Mouse (Mus musculus): ENCODE measurements around the gene Nme9. TPM values are rescaled to one million over a fixed set of nuclear protein-coding genes. Genes with fewer than 3 reads are reported as not detected.

Nme9 gene
- polyA plus RNA-seq, 2 experiments from 2014 or later = not detected

DNA sequence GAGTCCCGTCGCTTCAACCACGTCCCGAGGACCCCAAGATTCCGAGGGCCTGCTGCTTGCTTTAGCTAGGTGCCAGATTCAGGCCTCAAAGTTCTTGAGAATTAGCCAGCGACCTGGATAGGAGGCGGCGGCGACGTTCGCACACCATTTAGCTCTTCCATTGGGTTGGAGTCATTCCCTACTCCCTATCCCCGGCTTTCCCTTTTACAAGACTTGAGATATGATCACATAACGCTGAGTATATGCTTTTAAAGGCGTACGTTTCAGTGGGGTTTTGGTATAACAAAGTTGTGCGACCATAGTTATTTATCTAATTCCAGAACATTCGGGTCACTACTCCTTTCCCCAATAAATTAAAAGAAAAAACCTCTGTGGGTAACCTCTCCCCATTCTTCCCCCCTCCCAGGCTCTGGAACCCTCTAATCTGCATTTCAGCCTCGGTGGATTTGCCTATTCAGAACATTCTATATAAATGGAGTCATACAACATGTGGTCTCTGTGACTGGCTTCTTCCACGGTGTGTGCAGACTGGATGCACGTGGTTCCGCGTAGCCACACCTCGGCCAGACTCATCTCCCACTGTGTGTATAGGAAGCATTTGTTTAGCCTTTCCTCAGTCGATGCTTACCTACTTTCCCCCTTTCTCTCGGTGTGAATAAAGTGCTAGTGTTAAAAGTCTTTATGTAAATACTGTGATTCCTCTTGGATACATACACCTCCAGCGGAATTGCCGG, 14.1 kb upstream of the Nme9 start, which contains the start of gene Mras:
TSS of gene Mras (minus strand) at position 351 of the 734 bp plus-strand sequence.
- ATAC-seq = no peak

DNA sequence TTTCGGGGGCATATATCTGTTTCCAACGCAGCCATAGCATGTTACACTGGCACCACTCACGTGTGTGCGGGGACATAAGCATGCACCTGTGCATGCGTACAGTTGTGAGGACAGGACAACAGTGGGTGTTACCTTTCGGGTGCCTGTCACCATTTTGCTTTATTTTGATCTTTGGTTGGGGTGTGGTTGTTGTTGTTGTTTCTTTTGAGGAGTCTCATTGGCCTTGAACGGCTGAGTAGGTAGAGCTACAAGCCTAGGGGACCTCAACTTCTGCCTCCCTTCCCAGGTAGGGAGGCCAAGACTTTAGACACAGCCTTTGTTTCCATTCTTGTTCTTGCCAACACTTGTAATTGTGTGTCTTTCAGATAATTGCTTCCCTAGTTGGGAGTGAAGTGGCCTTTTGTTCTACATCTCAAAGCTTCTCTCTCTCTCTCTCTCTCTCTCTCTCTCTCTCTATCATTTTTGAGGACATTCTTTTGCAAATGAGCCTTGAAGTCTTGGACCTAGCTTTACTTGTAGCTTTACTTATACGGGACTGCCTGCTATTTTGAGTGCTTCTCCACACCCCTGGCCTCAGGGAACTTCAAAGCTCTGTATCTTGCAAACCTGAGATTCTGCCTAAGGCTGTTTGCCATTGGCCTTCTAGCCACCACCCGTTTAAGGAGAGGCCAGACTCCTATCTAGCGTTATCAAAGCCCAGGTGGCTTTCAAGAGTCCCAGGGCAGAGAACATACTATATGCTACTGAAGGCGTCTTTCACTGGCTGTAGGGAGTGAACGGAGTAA, 13.3 kb upstream of the Nme9 start:
- no peak for ATAC-seq

DNA sequence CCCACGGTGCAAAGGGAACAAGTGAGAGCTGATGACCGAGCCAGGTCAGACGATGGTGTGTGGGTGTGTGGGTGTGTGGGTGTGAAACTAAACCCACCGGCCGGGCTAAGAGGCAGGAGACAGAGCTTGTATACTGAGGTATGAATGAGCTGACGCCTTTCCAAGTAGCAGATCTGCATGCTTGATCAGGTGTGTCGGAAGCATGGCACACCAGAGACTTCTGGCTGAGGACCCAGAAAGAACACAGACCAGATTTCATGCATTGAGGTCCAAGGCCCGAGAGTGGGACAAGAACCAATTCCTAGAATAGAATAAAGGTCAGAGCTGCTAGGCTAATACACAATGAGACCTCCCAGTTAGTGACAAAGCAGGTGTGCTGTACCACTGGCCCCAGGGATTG, 12.2 kb upstream of the Nme9 start:
- ATAC-seq = no peak

DNA sequence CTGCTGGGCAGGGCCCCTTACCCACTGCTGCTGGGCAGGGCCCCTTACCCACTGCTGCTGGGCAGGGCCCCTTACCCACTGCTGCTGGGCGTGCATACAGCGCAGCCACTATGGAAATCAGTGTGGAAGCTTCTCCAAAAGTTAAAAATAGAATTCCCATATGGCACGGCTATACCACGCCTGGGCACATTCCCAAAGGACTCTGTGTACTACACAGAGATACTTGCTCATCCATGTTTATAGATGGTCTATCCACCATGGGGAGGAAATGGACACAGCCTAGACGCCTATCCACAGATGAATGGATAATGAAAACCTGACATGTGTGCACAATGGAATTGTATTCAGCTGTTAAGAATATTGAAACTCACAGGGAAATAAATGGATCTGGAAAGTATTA, 10.3 kb upstream of the Nme9 start:
- no peak for ATAC-seq

DNA sequence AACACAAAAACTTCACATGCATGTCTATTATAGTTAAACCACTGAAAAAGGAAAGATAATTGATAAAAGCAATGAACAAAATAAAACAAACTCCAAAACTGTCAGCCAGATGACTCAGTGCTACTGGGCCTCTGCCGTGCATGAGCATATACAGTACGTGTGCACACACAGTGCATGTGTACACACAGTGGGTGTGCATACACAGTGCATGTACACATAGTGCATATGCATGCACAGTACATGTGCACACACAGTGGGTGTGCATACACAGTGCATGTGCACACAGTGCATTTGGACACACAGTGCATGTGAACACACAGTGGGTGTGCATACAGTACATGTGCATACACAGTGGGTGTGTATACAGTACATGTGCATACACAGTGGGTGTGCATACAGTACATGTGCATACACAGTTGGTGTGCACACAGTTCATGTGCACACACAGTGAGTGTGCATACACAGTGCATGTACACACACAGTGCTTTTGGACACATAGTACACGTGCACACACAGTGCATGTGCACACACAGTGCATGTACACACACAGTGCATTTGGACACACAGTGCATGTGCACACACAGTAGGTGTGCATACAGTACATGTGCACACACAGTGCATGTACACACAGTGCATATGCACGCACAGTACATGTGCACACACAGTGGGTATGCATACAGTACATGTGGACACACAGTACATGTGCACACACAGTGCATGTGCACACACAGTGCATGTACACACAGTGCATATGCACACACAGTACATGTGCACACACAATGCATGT, 9.4 kb upstream of the Nme9 start:
- no peak for ATAC-seq

DNA sequence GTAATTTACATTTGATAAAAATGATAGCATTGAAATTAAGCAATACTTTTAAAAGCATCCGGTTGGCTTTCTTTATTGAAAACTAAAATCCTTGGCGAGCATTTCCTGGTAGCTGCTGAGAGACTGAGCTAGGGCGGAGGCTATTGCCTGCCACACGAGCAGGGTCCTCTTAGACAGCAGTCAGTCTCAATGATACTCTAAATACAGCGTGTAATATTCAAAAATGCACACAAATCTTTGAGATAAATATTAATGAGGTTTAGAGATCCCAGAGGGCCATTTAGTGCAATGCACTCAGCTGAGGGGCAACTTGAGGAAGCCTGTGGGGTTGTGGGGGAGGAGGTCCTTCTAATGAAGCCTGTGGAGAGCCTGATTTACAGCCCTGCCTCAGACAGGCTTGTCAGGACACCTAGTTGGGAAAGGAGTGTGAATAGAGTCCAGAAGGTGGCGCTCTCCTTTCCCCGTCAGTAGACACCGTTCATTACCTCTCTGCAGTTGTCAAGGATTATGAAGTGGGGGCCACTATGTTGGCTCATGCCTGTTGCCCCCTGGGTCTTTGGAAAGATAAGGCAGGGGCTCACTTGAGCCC, 6.6 kb upstream of the Nme9 start:
- no peak for ATAC-seq

DNA sequence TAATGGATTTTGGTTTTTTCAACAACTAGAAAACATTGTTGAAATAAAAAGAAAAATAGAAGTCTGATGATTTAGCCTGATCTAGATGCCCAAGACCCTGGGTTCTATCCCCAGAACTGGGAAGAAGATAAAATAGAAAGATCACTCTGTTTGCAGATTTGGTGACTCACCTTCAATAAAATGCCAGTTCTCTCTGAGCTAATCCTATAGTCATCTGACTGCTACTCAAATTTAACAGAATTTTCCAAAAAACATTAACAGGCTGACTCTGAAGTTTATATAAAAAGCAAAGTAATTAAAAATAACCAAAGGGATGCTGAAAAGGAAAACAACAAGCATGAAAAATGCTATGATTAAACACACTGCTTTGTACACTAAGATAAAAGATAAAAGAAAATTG, 5.0 kb upstream of the Nme9 start:
- no peak for ATAC-seq

DNA sequence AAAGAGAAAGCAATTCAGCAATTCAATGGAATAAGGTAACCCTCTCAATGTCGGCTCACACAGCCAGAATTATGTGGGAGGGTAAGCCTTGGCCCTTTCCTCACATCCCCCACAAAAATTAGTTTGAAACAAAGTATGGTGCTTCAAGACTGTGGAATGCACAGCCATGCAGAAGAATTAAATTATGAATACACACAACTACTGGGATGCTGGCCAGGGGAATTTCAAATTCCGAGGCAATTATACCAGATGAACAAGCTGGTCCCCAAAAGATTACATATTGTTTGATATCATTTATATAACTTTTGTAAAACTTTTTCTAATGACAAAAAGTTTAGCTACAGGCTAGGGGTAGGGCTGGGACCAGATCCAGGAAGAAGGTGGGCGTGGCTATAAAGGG, 4.0 kb upstream of the Nme9 start:
- no peak for ATAC-seq

DNA sequence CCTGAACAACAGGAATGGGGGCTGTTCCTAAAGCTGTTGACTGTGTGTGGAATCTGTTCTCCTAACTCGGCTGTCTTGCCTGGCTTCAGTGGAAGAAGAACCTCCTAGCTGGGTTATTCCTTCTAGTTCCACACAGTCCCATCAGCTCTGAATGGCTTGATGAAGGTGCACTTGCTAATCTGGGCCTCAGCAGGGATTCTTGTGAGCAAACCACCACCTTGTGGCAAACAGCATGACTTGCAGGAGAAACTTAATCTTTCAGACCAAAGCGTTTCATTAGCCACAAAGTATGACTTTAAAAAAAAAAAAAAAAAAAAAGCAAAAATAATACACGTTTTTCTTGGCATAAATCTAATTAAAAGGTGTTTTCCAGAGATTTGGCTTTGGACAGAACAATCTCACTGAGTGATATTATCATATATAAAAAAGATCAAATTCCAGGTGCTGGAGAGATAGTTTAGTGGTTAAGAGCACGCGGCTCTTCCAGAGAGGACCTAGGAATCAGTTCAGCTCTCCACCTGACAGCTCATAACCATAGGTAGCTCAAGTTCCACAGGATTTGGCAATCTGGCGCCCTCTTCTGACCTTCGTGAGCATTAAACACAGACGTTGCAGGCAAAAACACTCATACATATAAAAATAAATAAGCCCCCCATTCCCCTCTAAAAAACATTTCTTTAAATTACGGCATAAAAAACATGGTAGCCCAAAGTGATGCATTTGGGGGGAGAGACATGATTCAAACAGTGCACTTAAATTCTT, 1.2 kb upstream of the Nme9 start:
- ATAC-seq = no peak

DNA sequence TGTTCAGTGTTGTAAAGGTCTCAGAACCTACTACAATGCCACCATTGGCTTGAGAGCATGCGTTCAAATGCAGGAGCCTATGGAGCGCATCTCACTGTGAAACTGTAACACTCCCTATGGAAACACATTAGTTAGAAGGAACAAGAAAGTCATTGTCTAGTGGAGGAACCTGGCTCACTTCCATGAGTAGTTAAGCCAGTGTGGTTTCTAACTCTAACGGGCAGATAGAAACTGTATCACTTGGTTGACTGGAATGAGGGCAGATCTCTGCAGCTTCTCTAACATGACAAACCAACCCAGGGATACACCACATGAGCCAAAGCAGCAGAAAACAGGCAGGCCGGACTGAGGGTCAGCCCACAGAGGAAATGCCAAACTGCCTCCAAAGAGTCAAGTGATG, 2.9 kb downstream of the Nme9 start:
- no peak for ATAC-seq

DNA sequence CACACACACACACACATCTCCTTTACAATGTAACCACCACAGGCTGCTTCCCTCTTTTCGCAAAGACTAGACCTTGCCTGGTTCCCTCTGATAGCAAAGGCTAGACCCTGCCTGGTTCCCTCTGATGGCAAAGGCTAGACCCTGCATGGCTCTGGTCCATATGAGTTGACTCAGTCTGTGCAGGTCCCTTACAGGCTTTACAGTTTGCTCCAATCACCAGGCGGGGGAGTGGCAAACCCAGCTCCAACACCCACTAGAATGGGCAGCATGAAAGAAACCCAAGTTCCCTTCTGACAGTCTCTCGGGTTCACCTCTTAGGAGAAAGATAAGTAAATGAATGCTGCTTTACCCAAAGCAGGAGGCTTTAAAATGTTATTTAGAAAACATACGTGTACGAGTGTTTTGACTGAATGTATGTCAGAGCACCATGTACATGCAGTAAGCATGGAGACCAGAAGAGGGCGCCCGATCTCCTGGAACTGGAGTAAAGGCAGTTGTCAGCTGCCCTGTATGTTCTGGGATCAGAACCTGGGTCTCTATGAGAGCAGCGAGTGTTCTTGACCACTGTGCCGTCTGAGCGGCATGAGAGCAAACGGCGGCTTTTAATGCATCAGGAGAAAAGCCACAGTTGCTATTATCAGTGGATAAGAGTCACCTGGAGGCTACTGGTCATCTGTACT, 7.4 kb downstream of the Nme9 start:
- ATAC-seq = peak; percentile 49

DNA sequence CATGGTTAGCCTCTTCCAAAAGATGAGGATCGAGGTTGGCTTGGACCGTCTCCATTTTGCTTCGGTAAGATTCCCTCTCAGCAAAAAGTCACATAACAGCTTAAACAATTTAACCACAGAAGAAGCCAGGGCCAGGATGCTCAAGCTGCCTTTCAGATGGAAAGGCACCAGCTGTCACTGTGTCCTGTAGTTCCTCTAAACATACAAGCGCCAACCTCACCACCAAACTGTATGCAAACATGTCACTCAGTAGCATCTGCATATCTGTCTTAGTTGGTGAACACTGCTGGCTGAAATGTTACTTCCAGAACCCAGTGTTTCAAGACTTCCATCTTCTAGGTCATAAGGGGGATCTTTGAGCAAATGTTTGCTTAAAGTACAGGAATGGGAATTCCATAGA, 8.5 kb downstream of the Nme9 start:
- ATAC-seq = no peak

DNA sequence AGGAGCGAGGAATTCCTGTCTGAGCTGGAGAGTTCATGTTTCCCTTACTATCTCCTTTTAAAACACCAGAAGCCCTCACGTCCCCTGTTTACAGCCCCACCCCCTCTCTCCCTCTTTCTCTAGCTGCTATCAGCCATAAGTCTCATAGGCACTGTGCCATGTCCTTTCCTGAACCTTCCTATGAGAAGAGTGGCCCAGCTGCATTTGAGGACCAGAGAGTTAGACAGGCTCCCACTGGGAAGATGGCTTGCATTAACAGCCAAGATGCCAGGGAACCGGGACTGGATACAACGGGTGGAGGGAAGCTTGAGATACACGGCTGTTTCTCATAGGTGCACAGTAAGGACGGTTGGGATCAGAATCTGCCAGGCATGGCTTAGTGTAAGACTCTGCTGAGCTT, 13.6 kb downstream of the Nme9 start:
- no peak for ATAC-seq

DNA sequence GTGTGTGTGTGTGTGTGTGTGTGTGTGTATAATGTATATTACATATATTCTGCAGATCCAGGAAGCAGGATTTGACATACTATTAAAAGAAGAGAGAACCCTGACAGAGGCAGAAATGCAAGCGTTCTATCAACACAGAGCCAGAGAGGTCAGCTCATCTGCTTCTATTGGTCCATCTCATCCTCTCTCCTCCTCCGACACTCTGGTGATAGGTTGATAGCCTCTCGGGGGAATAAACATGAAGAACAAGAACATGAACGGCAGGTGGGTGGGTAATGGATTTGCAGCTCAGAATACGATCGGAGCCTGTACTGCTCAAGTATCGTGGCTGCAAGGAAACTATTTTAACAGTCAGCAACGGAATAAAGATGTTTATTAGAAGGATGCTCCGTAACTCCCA, 17.3 kb downstream of the Nme9 start:
- ATAC-seq = no peak

DNA sequence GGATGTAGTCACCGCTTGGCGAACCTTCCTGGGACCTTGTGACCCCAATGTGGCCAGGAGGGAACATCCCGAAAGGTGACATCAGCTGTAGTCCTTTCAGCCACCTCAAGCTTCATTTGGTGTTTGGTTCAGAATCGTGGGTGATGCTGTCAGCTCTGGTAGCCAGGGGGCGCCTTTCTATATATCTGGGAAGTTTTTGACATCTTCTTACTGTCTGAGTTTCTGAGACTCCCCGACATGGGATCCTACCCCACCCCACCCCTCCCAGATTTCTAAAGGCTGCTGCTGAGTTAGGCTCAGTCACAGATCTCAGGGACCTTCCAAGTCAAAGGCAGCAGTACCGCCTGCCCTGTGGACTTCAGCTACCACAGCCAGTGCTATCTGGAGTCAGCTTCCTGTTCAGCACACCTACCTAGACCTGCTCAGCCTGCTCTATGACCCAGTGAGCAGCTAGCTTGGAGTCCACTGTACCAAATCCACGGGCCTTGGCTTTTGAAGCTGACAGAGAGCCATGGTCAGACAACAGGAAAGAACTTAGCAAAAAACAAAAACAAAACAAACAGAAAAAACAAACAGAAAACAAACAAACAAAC, 18.5 kb downstream of the Nme9 start:
- no peak for ATAC-seq

DNA sequence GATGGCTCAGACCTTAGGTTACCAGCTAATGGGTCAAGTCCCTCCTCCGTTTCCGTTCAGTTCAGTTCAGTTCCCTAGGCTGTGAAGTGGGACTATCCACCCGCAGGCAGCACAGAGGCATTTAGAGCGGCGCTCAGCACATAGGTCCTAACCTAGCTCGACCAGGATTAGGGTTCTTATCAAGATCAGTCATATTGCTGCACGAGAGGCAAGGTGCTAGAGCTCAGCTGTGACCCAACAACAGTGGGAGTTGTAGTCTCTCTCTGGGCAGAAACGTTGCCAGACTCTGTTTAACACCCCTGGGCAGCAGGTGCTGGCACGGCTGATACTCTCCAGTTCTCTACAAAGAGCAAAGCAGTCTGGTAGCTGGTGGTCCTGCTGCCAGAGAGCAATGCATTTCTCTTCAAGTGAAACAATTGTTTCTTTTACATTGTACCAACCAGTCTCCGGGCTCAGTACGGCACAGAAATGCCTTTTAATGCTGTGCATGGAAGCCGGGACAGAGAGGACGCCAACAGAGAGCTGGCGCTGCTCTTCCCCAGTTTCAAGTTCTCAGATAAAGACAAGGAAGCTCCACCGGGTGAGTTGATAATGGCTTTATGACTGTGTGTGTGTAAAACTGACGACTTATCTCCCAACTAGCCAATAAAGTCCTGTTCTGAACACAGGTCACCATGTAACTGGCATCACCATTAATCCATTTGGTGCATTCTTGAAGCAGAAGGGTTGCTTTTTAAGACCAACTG, 19.2 kb downstream of the Nme9 start:
- ATAC-seq = no peak

DNA sequence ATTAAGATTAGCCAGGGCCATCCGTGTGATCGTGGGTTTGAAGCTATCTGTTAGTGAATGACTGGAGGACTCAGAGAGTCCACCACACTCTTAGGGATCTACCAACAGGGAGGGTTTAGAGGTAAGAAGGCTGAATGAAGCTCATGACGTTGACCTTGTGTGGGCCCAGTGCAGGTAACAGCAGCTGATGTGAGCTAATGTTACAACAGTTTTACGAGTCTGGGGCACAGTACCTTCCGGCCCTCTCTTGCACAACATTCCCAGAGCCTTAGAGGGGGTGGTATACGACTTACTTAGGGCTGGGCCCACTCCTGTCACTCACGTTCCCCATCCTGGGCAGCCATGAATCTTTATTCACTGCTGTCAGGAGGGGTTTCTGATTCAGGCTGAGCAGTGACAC, 20.1 kb downstream of the Nme9 start:
- no peak for ATAC-seq

DNA sequence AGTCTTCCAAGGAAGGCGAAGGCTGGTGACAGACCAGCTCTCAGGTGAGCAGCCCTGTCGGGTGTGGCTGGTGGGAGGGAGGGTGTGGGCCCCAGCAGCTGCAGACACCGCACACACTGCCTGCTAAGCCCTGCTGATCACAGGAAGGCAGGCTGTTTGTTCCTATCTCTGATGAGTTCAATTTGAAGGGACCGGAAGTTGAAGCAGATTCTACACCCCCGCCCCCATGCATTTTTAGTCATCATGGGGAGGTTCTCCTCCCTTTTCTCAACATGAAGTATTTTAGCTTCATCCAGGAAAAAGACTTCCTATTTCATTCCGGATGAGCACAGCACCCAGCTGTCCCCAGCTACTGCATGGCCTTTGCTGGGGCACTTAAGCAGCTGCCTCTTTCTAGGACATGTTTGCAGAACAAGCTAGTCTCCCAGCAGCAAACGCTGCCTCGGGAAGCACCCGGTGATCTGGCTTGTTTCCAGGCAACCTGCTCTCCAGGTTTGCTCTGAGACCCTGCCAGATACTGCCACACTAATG, 28.0 kb downstream of the Nme9 start:
- ATAC-seq = peak; percentile 90

DNA sequence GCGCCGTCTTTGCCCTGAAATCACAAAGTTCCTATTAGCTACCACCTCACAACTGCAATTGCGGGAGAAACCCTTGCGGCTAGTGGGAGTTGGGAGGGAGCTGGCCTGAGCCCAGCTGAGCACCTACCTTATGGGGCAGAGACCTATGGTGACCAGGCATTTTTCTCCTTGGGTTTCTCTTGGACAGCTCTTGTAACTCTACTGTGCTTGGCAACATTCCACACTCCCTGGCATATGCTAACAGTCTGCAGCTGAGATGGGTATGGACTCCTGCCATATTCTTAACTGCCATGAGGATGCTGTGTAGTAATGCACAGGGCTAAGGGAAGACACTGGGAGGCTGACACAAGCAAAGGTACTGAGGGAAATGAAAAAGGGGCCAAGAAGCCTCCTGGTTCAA, 29.5 kb downstream of the Nme9 start:
- no peak for ATAC-seq

DNA sequence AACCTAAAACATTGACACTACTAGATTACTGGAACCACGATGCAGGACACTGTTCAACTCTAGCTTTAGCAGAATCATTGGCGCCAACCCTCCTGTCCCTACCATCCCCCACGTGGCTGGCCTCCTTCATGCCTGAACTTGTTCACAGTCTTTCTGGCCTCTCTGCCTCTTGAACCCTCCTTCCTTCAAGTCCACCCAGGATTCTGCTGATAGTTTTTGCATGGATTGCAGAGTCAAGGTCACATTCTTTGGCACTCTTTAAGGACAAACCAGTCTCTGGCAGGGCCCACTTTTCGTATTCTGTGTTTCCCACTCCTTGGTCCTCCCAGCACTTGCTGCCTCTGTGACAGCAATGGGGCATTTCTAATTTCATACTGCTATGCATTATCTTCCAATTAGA, 31.9 kb downstream of the Nme9 start:
- no peak for ATAC-seq
